Mouse (Mus musculus) spleen, adult 2 months (tissue): Measurements from ENCODE around the gene Xrra1.

Experiments used
- CTCF ChIP-seq: fragments of 200-500 bp; IDR thresholded peaks from 2 replicates; pipeline ENCODE4 v1.5.1; 2011; ENCODE audit warnings: mild to moderate bottlenecking, inconsistent platforms; ENCODE audit not compliant: insufficient read depth, insufficient read length, insufficient replicate concordance; ENCODE audit errors: extremely low read depth
- POLR2A ChIP-seq: fragments of 200-500 bp; IDR thresholded peaks from 2 replicates; pipeline ENCODE4 v1.6.1; 2011; ENCODE audit warnings: low read depth, low read length, inconsistent platforms

GRCm38 (mm10) chr7:99919971-99920370 is 61.1 kb downstream of the Xrra1 start:
- TF ChIP-seq CTCF (no peak), POLR2A (no peak)
